Mouse (Mus musculus) thymus, postnatal 14 days (tissue): Measurements from ENCODE around the gene Trp53.
"Not testable (repeated sequence)": the region's sequence is repeated elsewhere in the genome, so short reads cannot be mapped to it uniquely, and the experiment has no call there.

Source experiments
- DNase-seq: peaks from one replicate; pipeline ENCODE4 v3.0.0; 2021

The Trp53 gene

GRCm38 (mm10) chr11:69603516-69603915 is 23.4 kb downstream of the Trp53 start:
- DNase-seq: no peak

- DNase-seq: no peak
Observed at GRCm38 (mm10) chr11:69604347-69604746, 24.2 kb downstream of the Trp53 start.

- peak; percentile 45 for DNase-seq
Observed at GRCm38 (mm10) chr11:69604795-69605664, 24.9 kb downstream of the Trp53 start.

GRCm38 (mm10) chr11:69605726-69606490 is 25.7 kb downstream of the Trp53 start, which contains the start of gene Atp1b2:
Gene Atp1b2, minus strand, starts transcription at chr11:69605942.
- peak; percentile 85 for DNase-seq

GRCm38 (mm10) chr11:69606491-69606795 is 26.3 kb downstream of the Trp53 start:
- peak; percentile 23 for DNase-seq

- no peak for DNase-seq
Observed at GRCm38 (mm10) chr11:69606832-69607231, 26.7 kb downstream of the Trp53 start.

- no peak for DNase-seq
Observed at GRCm38 (mm10) chr11:69608525-69608924, 28.4 kb downstream of the Trp53 start.

- DNase-seq: no peak
Observed at GRCm38 (mm10) chr11:69609416-69609815, 29.3 kb downstream of the Trp53 start.

- DNase-seq: no peak
Observed at GRCm38 (mm10) chr11:69610899-69611298, 30.7 kb downstream of the Trp53 start.

GRCm38 (mm10) chr11:69613553-69614256 is 33.5 kb downstream of the Trp53 start:
- peak; percentile 77 for DNase-seq

- DNase-seq: not testable (repeated sequence)
Observed at GRCm38 (mm10) chr11:69614257-69614588, 34.1 kb downstream of the Trp53 start.

- DNase-seq: no peak
Observed at GRCm38 (mm10) chr11:69616781-69617180, 36.6 kb downstream of the Trp53 start.

GRCm38 (mm10) chr11:69617805-69618204 is 37.6 kb downstream of the Trp53 start, which contains the start of gene Shbg:
Gene Shbg, minus strand, starts transcription at chr11:69617905.
- no peak for DNase-seq

- DNase-seq: no peak
Observed at GRCm38 (mm10) chr11:69620394-69621081, 40.4 kb downstream of the Trp53 start.

GRCm38 (mm10) chr11:69621571-69622268 is 41.6 kb downstream of the Trp53 start, which contains the start of gene Sat2:
Gene Sat2, plus strand, starts transcription at chr11:69622024.
- no peak for DNase-seq

- no peak for DNase-seq
Observed at GRCm38 (mm10) chr11:69622406-69622805, 42.2 kb downstream of the Trp53 start.

GRCm38 (mm10) chr11:69623006-69623405 is 42.8 kb downstream of the Trp53 start:
- DNase-seq: no peak

GRCm38 (mm10) chr11:69624339-69624738 is 44.2 kb downstream of the Trp53 start:
- not testable (repeated sequence) for DNase-seq

- peak; percentile 71 for DNase-seq
Observed at GRCm38 (mm10) chr11:69628286-69628685, 48.1 kb downstream of the Trp53 start.

GRCm38 (mm10) chr11:69629802-69630201 is 49.6 kb downstream of the Trp53 start:
- DNase-seq: peak; percentile 21

GRCm38 (mm10) chr11:69632284-69633089 is 52.3 kb downstream of the Trp53 start, which contains the start of gene Fxr2:
Gene Fxr2, plus strand, starts transcription at chr11:69632990.
- peak; percentile 100 for DNase-seq
